Comparison of ENCODE assay signal across 16 mouse cellular contexts in the genomic region with DNA sequence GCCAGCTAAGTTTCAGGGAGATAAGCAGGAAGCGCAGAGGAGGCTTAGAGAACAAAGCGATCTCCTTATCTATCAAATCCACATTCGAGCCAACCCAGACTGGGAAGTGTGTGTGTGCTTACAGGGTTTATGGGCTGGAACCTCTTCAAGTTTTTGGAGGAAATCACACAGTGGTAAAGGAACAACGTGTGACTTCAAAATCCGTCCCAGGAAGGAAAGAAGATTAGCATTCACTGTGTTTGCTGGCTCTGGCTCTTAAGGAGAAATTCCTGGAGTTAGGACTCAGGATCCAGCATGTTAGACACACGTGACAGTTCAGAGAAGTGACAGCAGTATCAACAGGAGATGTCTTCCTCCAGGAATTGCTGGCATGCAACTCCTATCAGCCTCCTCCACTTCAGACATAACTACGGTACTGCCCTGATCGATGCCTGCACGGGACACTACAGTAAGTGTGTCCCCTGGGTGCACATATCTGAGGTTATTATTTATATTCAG.
DNase-seq lines count a peak whose midpoint lies in the region; ATAC-seq and TF ChIP-seq lines count a peak whose summit lies in the region.
"Had no signal": no experiment of that assay in that cellular context is flagged by ENCODE, and none has a peak within 500 bp of the region (broad histone marks: within the 10 kb centered on the region; RNA-seq: fewer than 3 reads in every experiment).

No protein-coding gene starts in this region.

- H3K9ac ChIP-seq in forebrain, embryonic 14.5 days (ENCODE audit: low read length), result no peak overlapping the region
- no peak overlapping the region for H3K9ac ChIP-seq in forebrain, embryonic 13.5 days
- H3K9ac ChIP-seq in liver, embryonic 11.5 days (ENCODE audit: low read depth, low read length), result no peak overlapping the region
- H3K9ac ChIP-seq: embryonic facial prominence, embryonic 12.5 days; midbrain, embryonic 13.5 days had no signal

- WGBS in forebrain, embryonic 14.5 days, result 78% methylated on average over 9 of the region's 9 CpGs
- WGBS in forebrain, embryonic 13.5 days, result 72% methylated on average over 9 of the region's 9 CpGs
- WGBS in lung, adult 2 months, result 23% methylated on average over 9 of the region's 9 CpGs
- WGBS in liver, embryonic 11.5 days, result 13% methylated on average over 9 of the region's 9 CpGs

- no peak for TF ChIP-seq POLR2A in lung, adult 2 months (IDR thresholded peaks at IDR 0.05; ENCODE audit: borderline replicate concordance, extremely low read depth, low read depth, low read length)

- intact Hi-C loops in gastrocnemius, postnatal 36 days (cut with DNase I), result no loop called here

- H3K9me3 ChIP-seq in forebrain, embryonic 14.5 days (replicated peaks; ENCODE audit: control insufficient read depth, low read length), result no peaks in the 10 kb centered on the region
- no peaks in the 10 kb centered on the region for H3K9me3 ChIP-seq in forebrain, embryonic 13.5 days (replicated peaks)
- H3K9me3 ChIP-seq in liver, embryonic 11.5 days (ENCODE audit: control insufficient read depth, low read length), result no peaks in the 10 kb centered on the region
- H3K9me3 ChIP-seq: embryonic facial prominence, embryonic 12.5 days; G1E; midbrain, embryonic 13.5 days had no signal

- peak; percentile 22 for DNase-seq in forebrain, embryonic 14.5 days (ENCODE audit: low spot score)
- DNase-seq in lung, adult 18-20 months, result peak; percentile 18 to 62
- no peak for DNase-seq in lung, adult 2 months
- DNase-seq in liver, embryonic 11.5 days (ENCODE audit: low spot score), result no peak
- no peak for DNase-seq in MN1 (ENCODE audit: low spot score)
- DNase-seq in gastrocnemius, postnatal 36 days, result no peak
- DNase-seq: adrenal gland, postnatal 14 days; cerebellum, adult 8-10 months; gastrocnemius, adult 2 months; thymus, postnatal 14 days had no signal

- no peaks in the 10 kb centered on the region for H3K27me3 ChIP-seq in forebrain, embryonic 14.5 days (replicated peaks; ENCODE audit: control insufficient read depth, insufficient read depth, low read length)
- H3K27me3 ChIP-seq in forebrain, embryonic 13.5 days, result no peaks in the 10 kb centered on the region
- no peaks in the 10 kb centered on the region for H3K27me3 ChIP-seq in liver, embryonic 11.5 days (replicated peaks; ENCODE audit: control insufficient read depth, insufficient read depth, low read length)
- H3K27me3 ChIP-seq: embryonic facial prominence, embryonic 12.5 days; midbrain, embryonic 13.5 days had no signal

- H3K4me3 ChIP-seq in forebrain, embryonic 14.5 days (ENCODE audit: low read depth, low read length), result no peak overlapping the region
- H3K4me3 ChIP-seq in forebrain, embryonic 13.5 days, result no peak overlapping the region
- no peak overlapping the region for H3K4me3 ChIP-seq in lung, adult 2 months (replicated peaks; ENCODE audit: extremely low read depth, low read depth, low read length)
- no peak overlapping the region for H3K4me3 ChIP-seq in liver, embryonic 11.5 days (ENCODE audit: low read depth, low read length)
- H3K4me3 ChIP-seq: embryonic facial prominence, embryonic 12.5 days; gastrocnemius, adult 2 months; midbrain, embryonic 13.5 days had no signal

- H3K36me3 ChIP-seq in forebrain, embryonic 14.5 days (ENCODE audit: control insufficient read depth, insufficient read depth, low read length), result no peaks in the 10 kb centered on the region
- no peaks in the 10 kb centered on the region for H3K36me3 ChIP-seq in forebrain, embryonic 13.5 days (ENCODE audit: poor library complexity, severe bottlenecking)
- H3K36me3 ChIP-seq in liver, embryonic 11.5 days (ENCODE audit: control insufficient read depth, insufficient read depth, low read length), result no peaks in the 10 kb centered on the region
- H3K36me3 ChIP-seq: G1E; midbrain, embryonic 13.5 days had no signal

- peak; percentile 23; the same call in 1 of the 2 replicates for ATAC-seq in forebrain, embryonic 14.5 days
- no peak; the same call in 1 of the 2 replicates for ATAC-seq in forebrain, embryonic 13.5 days
- peak; percentile 41; the same call in 1 of the 2 replicates for ATAC-seq in liver, embryonic 11.5 days (replicated peaks; ENCODE audit: low FRiP score)
- peak; percentile 89 for ATAC-seq in megakaryocyte progenitor cell, adult 5-6 weeks (replicated peaks; ENCODE audit: poor library complexity)
- ATAC-seq: hindbrain, embryonic 16.5 days; midbrain, embryonic 13.5 days had no signal

- H3K27ac ChIP-seq in forebrain, embryonic 14.5 days (ENCODE audit: low read depth, low read length), result no peak overlapping the region
- H3K27ac ChIP-seq in forebrain, embryonic 13.5 days, result no peak overlapping the region
- no peak overlapping the region for H3K27ac ChIP-seq in liver, embryonic 11.5 days (ENCODE audit: low read depth, low read length)
- H3K27ac ChIP-seq: embryonic facial prominence, embryonic 12.5 days; gastrocnemius, adult 2 months; midbrain, embryonic 13.5 days had no signal

- no peaks in the 10 kb centered on the region for H3K4me1 ChIP-seq in forebrain, embryonic 14.5 days (ENCODE audit: control insufficient read depth, insufficient read depth, low read length)
- no peaks in the 10 kb centered on the region for H3K4me1 ChIP-seq in forebrain, embryonic 13.5 days
- peaks cover 19% of the 10 kb centered on the region for H3K4me1 ChIP-seq in lung, adult 2 months (ENCODE audit: control insufficient read depth, insufficient read depth, low read length)
- peaks cover 18% of the 10 kb centered on the region for H3K4me1 ChIP-seq in liver, embryonic 11.5 days (replicated peaks; ENCODE audit: control insufficient read depth, insufficient read depth, low read length)
- H3K4me1 ChIP-seq: embryonic facial prominence, embryonic 12.5 days had no signal

- no peak overlapping the region for H3K4me2 ChIP-seq in forebrain, embryonic 14.5 days (ENCODE audit: low read length)
- H3K4me2 ChIP-seq in forebrain, embryonic 13.5 days, result no peak overlapping the region
- H3K4me2 ChIP-seq in liver, embryonic 11.5 days, result 0 out of 2 replicates have a peak overlapping the region, but pooled peaks have one; percentile 9
- H3K4me2 ChIP-seq: embryonic facial prominence, embryonic 12.5 days; midbrain, embryonic 13.5 days had no signal

- no peak for TF ChIP-seq CTCF in lung, adult 2 months (IDR thresholded peaks at IDR 0.05; ENCODE audit: insufficient read depth, low read length)

Comparison
In these comparisons a context has a peak if more than half of its experiments do, and no peak if none do; other contexts are left out.
1. DNase-seq: peak in forebrain, embryonic 14.5 days (single experiment) and lung, adult 18-20 months (2 of 2); none in lung, adult 2 months (single experiment), liver, embryonic 11.5 days (single experiment), MN1 (single experiment) and gastrocnemius, postnatal 36 days (0 of 2).